Mouse (Mus musculus) stomach, postnatal 0 days (tissue): ENCODE results near the gene Mmp8.

Source experiments
- CTCF ChIP-seq: IDR thresholded peaks from 2 replicates; pipeline ENCODE4 v1.5.1; 2016; ENCODE audit warnings: antibody characterized with exemption, low read depth, mild to moderate bottlenecking, moderate library complexity
- EP300 ChIP-seq: optimal IDR thresholded peaks from 2 replicates; pipeline ENCODE3; 2016; ENCODE audit warnings: antibody characterized with exemption

GRCm38 (mm10) chr9:7553536-7553935 lies 4.7 kb upstream of the Mmp8 start:
- TF ChIP-seq EP300 (no peak), CTCF (no peak)
